ENCODE assay signal across 1 mouse cellular context in genomic region chr16:3885065-3885670, GRCm38 (mm10).
TF ChIP-seq lines count a peak whose summit lies in the region.

No protein-coding gene starts in this region.

TF ChIP-seq in MEL, 35 proteins besides CTCF, POLR2A, EP300 and RAD21:
- peak; percentile 53; the same call in 1 of the 2 replicates for TF ChIP-seq MYC (IDR thresholded peaks at IDR 0.05; ENCODE audit: low read depth, low read length)
- no peak for TF ChIP-seq USF2 (IDR thresholded peaks at IDR 0.05; ENCODE audit: borderline replicate concordance in 1 of 2, insufficient read depth in 1 of 2, low read depth in 1 of 2, low read length in 2 of 2)
- no peak for TF ChIP-seq TCF12 (IDR thresholded peaks at IDR 0.05; ENCODE audit: low read depth, low read length)
- peak; percentile 69 for TF ChIP-seq MAX (IDR thresholded peaks at IDR 0.05; ENCODE audit: low read length)
- no peak for TF ChIP-seq SMC3 (IDR thresholded peaks at IDR 0.05; ENCODE audit: low read depth, low read length)
- TF ChIP-seq E2F4 (IDR thresholded peaks at IDR 0.05; ENCODE audit: borderline replicate concordance, low read depth, low read length): no peak
- peak; percentile 68 for TF ChIP-seq SIN3A (IDR thresholded peaks at IDR 0.05; ENCODE audit: low read length)
- TF ChIP-seq RCOR1 (IDR thresholded peaks at IDR 0.05; ENCODE audit: low read depth, low read length): no peak
- TF ChIP-seq MYB (IDR thresholded peaks at IDR 0.05; ENCODE audit: low read depth, low read length): no peak
- TF ChIP-seq MXI1 (IDR thresholded peaks at IDR 0.05; ENCODE audit: low read depth, low read length): peak; percentile 40; the same call in 1 of the 2 replicates
- TF ChIP-seq ELF1 (IDR thresholded peaks at IDR 0.05; ENCODE audit: low read depth, low read length): no peak
- TF ChIP-seq NELFE (IDR thresholded peaks at IDR 0.05; ENCODE audit: low read depth, low read length): 0 out of 2 replicates have a peak, but pooled peaks have one; percentile 23
